Comparison of ENCODE assay signal across 8 mouse cellular contexts in the genomic region with DNA sequence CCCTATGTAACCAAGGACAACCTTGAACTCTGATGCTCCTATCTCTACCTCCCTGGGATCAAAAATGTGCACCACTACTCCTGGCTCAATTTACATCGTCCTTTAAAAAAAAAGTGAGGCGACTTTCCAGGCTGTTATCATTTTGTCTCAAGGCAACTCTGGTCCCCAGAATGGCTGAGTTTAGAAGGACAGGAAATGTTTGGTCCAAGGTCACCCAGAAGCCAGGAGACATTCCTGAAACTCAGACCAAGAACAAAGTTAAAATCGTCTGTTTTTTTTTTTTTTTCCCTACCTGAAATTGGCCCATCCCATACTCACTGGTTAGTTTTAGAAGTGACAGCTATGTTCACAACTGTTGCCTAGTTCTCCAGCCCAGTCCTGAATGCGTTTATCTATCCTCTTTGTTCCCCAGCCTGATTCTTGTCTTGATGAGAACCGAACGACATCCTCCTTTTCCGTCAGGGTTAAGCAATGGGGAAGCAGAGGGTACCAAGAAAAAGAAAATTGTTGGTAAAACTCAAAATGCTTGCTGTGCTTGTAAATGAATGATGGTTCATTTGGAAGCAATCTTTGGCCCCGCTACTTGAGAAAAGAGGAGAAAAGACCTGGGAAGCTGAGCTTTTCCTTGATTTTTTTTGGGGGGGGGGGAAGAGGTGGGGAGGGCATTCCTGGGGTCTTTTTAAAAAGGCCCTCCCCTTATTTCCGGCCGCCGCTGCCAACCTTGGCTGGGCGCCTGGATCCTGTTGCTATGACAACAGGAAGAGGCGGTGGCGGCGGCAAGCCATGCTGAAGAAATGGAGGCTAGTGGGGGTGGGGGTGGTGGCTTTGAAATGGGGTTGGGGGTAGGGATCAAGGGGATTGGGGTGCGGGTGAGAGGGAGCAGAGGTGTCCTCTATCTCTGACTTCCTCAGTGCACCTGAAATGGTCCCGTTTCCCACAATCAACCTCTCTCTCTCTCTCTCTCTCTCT. TPM values are rescaled to one million over a fixed set of nuclear protein-coding genes. Genes with fewer than 3 reads are reported as not detected.
DNase-seq lines count a peak whose midpoint lies in the region; ATAC-seq and TF ChIP-seq lines count a peak whose summit lies in the region.

No protein-coding gene starts in this region.

- no peak overlapping the region for H3K27ac ChIP-seq in cerebellum, adult 2 months (ENCODE audit: insufficient read depth, low read length)
- H3K27ac ChIP-seq in forebrain, postnatal 0 days (ENCODE audit: low read depth, low read length): peak overlapping the region; percentile 78
- no peak overlapping the region for H3K27ac ChIP-seq in intestine, embryonic 14.5 days (ENCODE audit: low read depth)
- H3K27ac ChIP-seq in midbrain, embryonic 16.5 days (ENCODE audit: low read length): peak overlapping the region; percentile 75

- no peak for TF ChIP-seq CTCF in cerebellum, adult 2 months (IDR thresholded peaks at IDR 0.05; ENCODE audit: borderline replicate concordance, insufficient read depth, low read depth, low read length)
- TF ChIP-seq CTCF in forebrain, postnatal 0 days (IDR thresholded peaks at IDR 0.05; ENCODE audit: low read depth): no peak

- no peaks in the 10 kb centered on the region for H3K27me3 ChIP-seq in cerebellum, adult 2 months (ENCODE audit: control insufficient read depth, insufficient read depth, low read length)
- no peaks in the 10 kb centered on the region for H3K27me3 ChIP-seq in forebrain, postnatal 0 days (ENCODE audit: insufficient read depth, low read length)
- no peaks in the 10 kb centered on the region for H3K27me3 ChIP-seq in intestine, embryonic 14.5 days (replicated peaks; ENCODE audit: control insufficient read depth, insufficient read depth, low read length)
- H3K27me3 ChIP-seq in midbrain, embryonic 16.5 days (ENCODE audit: control insufficient read depth, insufficient read depth, low read depth, low read length): no peaks in the 10 kb centered on the region

- ATAC-seq in forebrain, postnatal 0 days: peak; percentile 73
- no peak for ATAC-seq in intestine, embryonic 14.5 days (replicated peaks; ENCODE audit: low FRiP score, low TSS enrichment, low read depth)
- ATAC-seq in midbrain, embryonic 16.5 days: peak; percentile 53

- peaks cover 3% of the 10 kb centered on the region; the same call in 1 of the 2 replicates for H3K4me1 ChIP-seq in cerebellum, adult 2 months (ENCODE audit: control insufficient read depth, insufficient read depth, low read length)
- peaks cover 16% of the 10 kb centered on the region for H3K4me1 ChIP-seq in forebrain, postnatal 0 days (ENCODE audit: insufficient read depth)
- H3K4me1 ChIP-seq in intestine, embryonic 14.5 days (replicated peaks; ENCODE audit: control insufficient read depth, insufficient read depth, low read length): peaks cover 6% of the 10 kb centered on the region; the same call in 1 of the 2 replicates
- peaks cover 45% of the 10 kb centered on the region for H3K4me1 ChIP-seq in midbrain, embryonic 16.5 days (ENCODE audit: control insufficient read depth, insufficient read depth, low read length)

- H3K4me3 ChIP-seq in cerebellum, adult 2 months (replicated peaks; ENCODE audit: insufficient read depth, low read depth, low read length): peak overlapping the region; percentile 60
- H3K4me3 ChIP-seq in forebrain, postnatal 0 days (ENCODE audit: low read depth, low read length): peak overlapping the region; percentile 49
- peak overlapping the region; percentile 4 for H3K4me3 ChIP-seq in intestine, embryonic 14.5 days (ENCODE audit: low read depth, low read length)
- peak overlapping the region; percentile 53 for H3K4me3 ChIP-seq in midbrain, embryonic 16.5 days (ENCODE audit: low read depth, low read length)

- intact Hi-C loops in left cerebral cortex, postnatal 25 days (cut with DNase I): loop anchor here (2.0 kb wide), 1 partner anchor 57 kb away; a partner anchor contains a TSS
- intact Hi-C loops in gastrocnemius, postnatal 14 days (cut with DNase I; ENCODE audit: low total_unique reads): no loop called here

- H3K9ac ChIP-seq in forebrain, postnatal 0 days: peak overlapping the region; percentile 76
- no peak overlapping the region for H3K9ac ChIP-seq in intestine, embryonic 14.5 days (ENCODE audit: low read length)
- peak overlapping the region; percentile 64 for H3K9ac ChIP-seq in midbrain, embryonic 16.5 days (ENCODE audit: low read depth, low read length)

- 0 out of 2 replicates have a peak, but pooled peaks cover 5% of the 10 kb centered on the region for H3K36me3 ChIP-seq in forebrain, postnatal 0 days (ENCODE audit: insufficient read depth)
- no peaks in the 10 kb centered on the region for H3K36me3 ChIP-seq in intestine, embryonic 14.5 days (ENCODE audit: control insufficient read depth, insufficient read depth, low read length)
- peaks cover 4% of the 10 kb centered on the region; the same call in 1 of the 2 replicates for H3K36me3 ChIP-seq in midbrain, embryonic 16.5 days (ENCODE audit: control insufficient read depth, insufficient read depth, low read length)

- peak overlapping the region; percentile 83 for H3K4me2 ChIP-seq in forebrain, postnatal 0 days (ENCODE audit: low read depth)
- H3K4me2 ChIP-seq in intestine, embryonic 14.5 days (ENCODE audit: low read length): peak overlapping the region; percentile 50
- peak overlapping the region; percentile 64 for H3K4me2 ChIP-seq in midbrain, embryonic 16.5 days (ENCODE audit: low read length)

- peak; percentile 48 for DNase-seq in NIH3T3 (ENCODE audit: low read depth)
- peak; percentile 65 to 73 for DNase-seq in cerebellum, adult 2 months
- peak; percentile 91 for DNase-seq in forebrain, postnatal 0 days
- no peak for DNase-seq in intestine, embryonic 14.5 days (ENCODE audit: low spot score)
- DNase-seq in left cerebral cortex, postnatal 25 days (ENCODE audit: low spot score in 2 of 2): peak; percentile 77 to 81
- DNase-seq in thymus, postnatal 36 days: peak; percentile 22 to 46
- DNase-seq in gastrocnemius, postnatal 14 days: no peak

- 5% methylated on average over 16 of the region's 17 CpGs for WGBS in cerebellum, adult 2 months
- 2% methylated on average over 17 of the region's 17 CpGs for WGBS in forebrain, postnatal 0 days
- 2% methylated on average over 17 of the region's 17 CpGs for WGBS in intestine, embryonic 14.5 days
- WGBS in midbrain, embryonic 16.5 days: 2% methylated on average over 16 of the region's 17 CpGs

- no peaks in the 10 kb centered on the region for H3K9me3 ChIP-seq in forebrain, postnatal 0 days (ENCODE audit: low read length)
- no peaks in the 10 kb centered on the region for H3K9me3 ChIP-seq in intestine, embryonic 14.5 days (ENCODE audit: control insufficient read depth, low read length)
- no peaks in the 10 kb centered on the region for H3K9me3 ChIP-seq in midbrain, embryonic 16.5 days (replicated peaks; ENCODE audit: control insufficient read depth, low read length, poor library complexity, severe bottlenecking)

- no peak for TF ChIP-seq POLR2A in cerebellum, adult 2 months (IDR thresholded peaks at IDR 0.05; ENCODE audit: borderline replicate concordance, insufficient read depth, low read length)

RNA-seq across cellular contexts. Expression of a gene that starts 0.8 kb away (rescaled TPM):
- polyA plus RNA-seq in cerebellum, adult 2 months (2012; rRNA removed): 16.6 and 20.6 TPM in 2 replicates
- total RNA-seq in forebrain, postnatal 0 days (2014; rRNA removed): 41.5 and 42.2 TPM in 2 replicates
- polyA plus RNA-seq in forebrain, postnatal 0 days (2015; fragmentation: Nextera tagmentation; extraction: Ambion mirVana): 16.5 and 17.8 TPM in 2 replicates
- polyA plus RNA-seq in intestine, embryonic 14.5 days (2014; fragmentation: Nextera tagmentation; extraction: Ambion mirVana): 2.5 and 3.1 TPM in 2 replicates
- 100 to 1,000 TPM; 172 to 174 TPM for total RNA-seq in left cerebral cortex, postnatal 25 days (2021)
- 13.3 and 17.3 TPM in 2 replicates for polyA plus RNA-seq in midbrain, embryonic 16.5 days (2015; fragmentation: Nextera tagmentation; extraction: Ambion mirVana)
- total RNA-seq in gastrocnemius, postnatal 14 days (2021): not detected

RNA-seq across cellular contexts. Expression of a gene that starts 34.3 kb away (rescaled TPM):
- polyA plus RNA-seq in cerebellum, adult 2 months (2012; rRNA removed): 0.05 and 0.13 TPM in 2 replicates
- total RNA-seq in forebrain, postnatal 0 days (2014; rRNA removed): 0.15 and 0.38 TPM in 2 replicates
- 0.35 and 0.43 TPM in 2 replicates for polyA plus RNA-seq in forebrain, postnatal 0 days (2015; fragmentation: Nextera tagmentation; extraction: Ambion mirVana)
- polyA plus RNA-seq in intestine, embryonic 14.5 days (2014; fragmentation: Nextera tagmentation; extraction: Ambion mirVana): 0.13 TPM in 1 of 2 replicates, not detected in the other
- 1 to 10 TPM in 1 of 2 experiments, under 1 TPM in 1; 0.98 to 1.6 TPM for total RNA-seq in left cerebral cortex, postnatal 25 days (2021)
- 0.10 TPM in 1 of 2 replicates, not detected in the other for polyA plus RNA-seq in midbrain, embryonic 16.5 days (2015; fragmentation: Nextera tagmentation; extraction: Ambion mirVana)
- 10 to 100 TPM; 79.3 to 91.5 TPM for total RNA-seq in gastrocnemius, postnatal 14 days (2021)

RNA-seq across cellular contexts. Expression of a gene that starts 57.0 kb away (rescaled TPM):
- polyA plus RNA-seq in cerebellum, adult 2 months (2012; rRNA removed): 278 and 296 TPM in 2 replicates
- total RNA-seq in forebrain, postnatal 0 days (2014; rRNA removed): 73.4 and 78.9 TPM in 2 replicates
- polyA plus RNA-seq in forebrain, postnatal 0 days (2015; fragmentation: Nextera tagmentation; extraction: Ambion mirVana): 2.3 and 2.5 TPM in 2 replicates
- polyA plus RNA-seq in intestine, embryonic 14.5 days (2014; fragmentation: Nextera tagmentation; extraction: Ambion mirVana): 1.9 and 2.7 TPM in 2 replicates
- 100 to 1,000 TPM; 169 to 180 TPM for total RNA-seq in left cerebral cortex, postnatal 25 days (2021)
- polyA plus RNA-seq in midbrain, embryonic 16.5 days (2015; fragmentation: Nextera tagmentation; extraction: Ambion mirVana): 2.6 and 3.0 TPM in 2 replicates
- 1 to 10 TPM; 5.9 to 6.7 TPM for total RNA-seq in gastrocnemius, postnatal 14 days (2021)

Comparison
In these comparisons a context has a peak if more than half of its experiments do, and no peak if none do; other contexts are left out.
1. DNase-seq: peak in NIH3T3 (single experiment), cerebellum, adult 2 months (2 of 2), forebrain, postnatal 0 days (single experiment), left cerebral cortex, postnatal 25 days (2 of 2) and thymus, postnatal 36 days (2 of 2); none in intestine, embryonic 14.5 days (single experiment) and gastrocnemius, postnatal 14 days (single experiment).
2. H3K27ac ChIP-seq: peak in forebrain, postnatal 0 days (single experiment) and midbrain, embryonic 16.5 days (single experiment); none in cerebellum, adult 2 months (single experiment) and intestine, embryonic 14.5 days (single experiment).
3. H3K4me3 ChIP-seq: peak in every context shown above with its lines; median percentile 60 in cerebellum, adult 2 months; 53 in midbrain, embryonic 16.5 days; 49 in forebrain, postnatal 0 days; 4 in intestine, embryonic 14.5 days.
4. RNA of a gene that starts 57.0 kb away (polyA plus RNA-seq): 278 to 296 TPM in cerebellum, adult 2 months; 2.6 to 3.0 TPM in midbrain, embryonic 16.5 days, 2.3 to 2.5 TPM in forebrain, postnatal 0 days and 1.9 to 2.7 TPM in intestine, embryonic 14.5 days; every median in the first group is over 10 times any median in the second.
5. Peak in every context shown above with its lines, with median percentiles within 50 percentile points of each other: H3K4me2 ChIP-seq.